Mouse (Mus musculus): Measurements from ENCODE around the gene Atcay.
A peak's percentile ranks its signal among the peaks of the same experiment; 100 is the strongest.

DNA sequence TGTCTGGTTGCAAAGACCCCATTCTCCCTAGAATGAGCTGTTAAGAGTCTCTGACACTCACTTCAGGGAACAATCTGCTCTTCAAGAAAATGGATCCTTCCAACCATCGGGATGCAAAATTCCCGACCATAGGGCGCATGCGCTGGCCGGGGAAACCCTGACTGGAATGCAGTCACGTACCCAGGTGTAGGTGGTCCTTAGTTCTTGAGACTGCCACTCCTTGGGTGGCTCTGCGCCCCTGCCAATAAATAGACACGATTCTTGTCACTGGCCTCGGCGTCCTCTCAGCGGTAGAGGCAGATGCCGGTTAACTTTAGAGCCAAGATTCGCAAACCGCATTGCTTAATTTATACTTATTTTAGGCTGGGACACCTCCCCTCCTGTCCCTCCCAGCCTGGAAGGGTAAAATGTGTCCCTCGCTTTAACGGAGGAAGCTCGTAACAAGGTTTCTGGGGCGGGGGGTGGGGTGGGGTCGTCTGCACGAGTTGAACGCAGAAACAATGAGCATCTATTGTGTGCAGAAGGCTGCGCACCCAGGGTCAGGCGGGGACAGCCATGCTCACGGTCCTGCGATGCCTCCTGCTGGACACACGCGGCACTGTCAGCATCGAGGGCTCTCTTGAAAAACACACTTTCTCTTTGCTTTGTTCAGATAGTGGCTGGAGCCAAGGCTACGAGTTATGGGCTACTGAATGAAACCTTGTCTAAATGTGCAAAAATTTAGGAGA, 55.9 kb downstream of the Atcay start:
- TF ChIP-seq CTCF (conservative IDR thresholded peaks at IDR 0.05 in 1 of 2, IDR thresholded peaks at IDR 0.05 in 1 of 2; ENCODE audit: low read depth in 2 of 2, low read length in 2 of 2) (peak; percentile 82 to 96), EP300 (IDR thresholded peaks at IDR 0.05; ENCODE audit: low read length) (no peak), CHD2 (IDR thresholded peaks at IDR 0.05; ENCODE audit: low read length) (no peak)

Measured in CH12.LX (cell line).